Mouse (Mus musculus): ENCODE results near the gene Wars2.

Gene Wars2

DNA sequence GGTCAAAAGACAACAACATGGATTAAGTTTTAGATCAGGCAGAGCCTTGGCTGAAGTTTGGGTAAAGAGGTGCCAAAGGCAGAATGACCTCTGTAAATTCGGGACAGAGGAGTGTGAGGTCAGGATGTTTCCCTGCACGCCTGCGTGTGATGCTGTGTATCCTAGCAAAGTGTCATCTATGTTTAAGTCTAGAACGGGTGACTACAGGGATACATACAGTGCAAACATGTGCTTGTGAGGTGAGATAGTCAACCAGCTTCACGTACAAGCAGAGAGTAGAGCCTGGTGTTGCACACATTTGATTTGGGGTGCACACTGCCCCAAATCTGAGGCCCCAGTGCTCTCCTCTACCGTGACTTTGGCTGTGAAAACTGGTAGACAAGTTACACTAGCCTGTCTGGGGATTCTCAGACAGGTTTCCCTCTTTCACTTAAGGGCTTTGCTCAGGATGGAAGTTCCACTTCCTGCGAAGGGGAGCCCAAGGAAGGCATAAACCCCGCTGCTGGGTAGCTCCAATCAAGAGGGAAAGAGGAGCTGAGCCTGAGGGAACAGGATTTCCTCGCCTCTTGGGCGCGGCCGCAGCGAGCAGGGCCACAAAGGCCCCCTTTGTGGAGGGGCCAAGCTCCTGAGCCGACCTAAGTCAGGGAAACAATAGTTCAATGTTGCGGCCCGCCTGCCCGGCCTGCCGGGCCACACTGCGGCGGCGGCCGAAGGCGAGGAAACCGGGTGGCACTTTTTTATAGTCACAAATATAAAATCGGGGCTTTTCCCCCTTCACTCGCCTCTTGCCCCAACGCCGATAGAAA, 107.3 kb downstream of the Wars2 start:
- no peak for DNase-seq (ENCODE audit: low spot score)

DNA sequence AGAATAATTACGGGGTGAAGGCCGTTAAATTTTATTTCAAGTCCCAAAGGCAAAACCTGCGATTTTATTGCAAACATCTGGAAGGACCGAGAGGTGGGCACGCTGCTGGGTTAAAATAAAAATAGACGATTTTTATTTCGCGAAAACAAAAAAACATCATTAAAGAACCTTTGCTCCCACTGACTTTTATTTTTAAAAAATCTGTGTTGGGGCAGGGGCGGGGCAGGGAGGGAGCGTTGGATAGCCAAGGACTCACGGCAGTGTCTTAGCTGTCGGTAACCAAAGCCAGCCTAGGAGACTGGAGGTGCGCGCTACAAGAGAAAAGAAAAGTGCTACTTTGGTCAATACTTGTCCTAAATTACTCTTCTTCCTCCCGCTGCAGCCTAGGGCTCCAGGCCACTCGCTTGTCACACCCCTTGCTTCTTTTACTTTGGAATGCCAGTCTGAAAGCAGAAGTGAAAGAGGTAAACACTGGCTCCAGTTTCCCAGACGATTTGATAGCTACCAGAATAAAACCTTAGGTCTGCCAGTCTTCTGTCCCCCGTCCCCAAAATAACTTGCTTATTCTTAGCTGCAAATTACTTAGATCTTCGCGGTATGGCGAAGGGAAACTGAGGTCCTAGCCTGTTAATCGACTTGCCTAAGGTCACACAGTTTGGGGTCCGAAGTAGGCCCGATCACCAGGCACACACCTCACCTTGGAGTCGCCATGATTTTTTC, 108.1 kb downstream of the Wars2 start:
- no peak for DNase-seq (ENCODE audit: low spot score)

DNA sequence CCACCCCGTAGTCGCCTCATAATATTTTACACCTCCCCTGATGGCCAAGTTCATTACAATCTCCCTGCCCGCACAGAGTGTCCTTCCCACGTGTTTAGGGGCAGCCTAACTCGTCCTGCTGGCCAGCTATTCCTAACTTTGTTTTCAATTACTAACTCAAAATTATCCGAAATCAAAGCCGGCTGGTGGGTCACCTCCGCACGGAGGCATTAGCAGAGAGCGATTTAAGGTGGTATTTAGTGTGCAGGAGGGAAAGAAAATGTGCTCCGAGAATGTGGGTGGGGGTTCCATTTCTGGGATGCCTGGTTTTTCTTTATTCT, 108.6 kb downstream of the Wars2 start:
- no peak for DNase-seq (ENCODE audit: low spot score)

DNA sequence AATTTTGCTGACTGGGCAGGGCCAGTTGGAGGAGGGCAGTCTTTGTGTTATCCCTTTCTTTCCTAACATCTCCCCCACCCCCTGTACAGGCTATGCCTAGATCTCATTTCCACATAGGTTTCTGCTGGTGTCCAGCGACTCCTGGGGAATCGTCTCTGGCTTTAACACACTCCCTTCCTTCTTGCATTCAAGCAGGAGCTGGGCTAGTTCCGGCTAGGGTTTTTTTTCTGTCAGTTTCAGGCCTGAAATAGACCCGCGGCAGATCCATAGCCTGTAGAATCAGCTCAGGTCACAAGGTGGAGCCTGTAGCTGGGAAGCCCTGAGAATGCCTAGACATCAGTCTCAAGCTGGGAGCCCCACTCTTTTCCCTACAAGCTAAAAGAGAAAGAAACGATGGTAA, 109.0 kb downstream of the Wars2 start:
- no peak for DNase-seq (ENCODE audit: low spot score)

DNA sequence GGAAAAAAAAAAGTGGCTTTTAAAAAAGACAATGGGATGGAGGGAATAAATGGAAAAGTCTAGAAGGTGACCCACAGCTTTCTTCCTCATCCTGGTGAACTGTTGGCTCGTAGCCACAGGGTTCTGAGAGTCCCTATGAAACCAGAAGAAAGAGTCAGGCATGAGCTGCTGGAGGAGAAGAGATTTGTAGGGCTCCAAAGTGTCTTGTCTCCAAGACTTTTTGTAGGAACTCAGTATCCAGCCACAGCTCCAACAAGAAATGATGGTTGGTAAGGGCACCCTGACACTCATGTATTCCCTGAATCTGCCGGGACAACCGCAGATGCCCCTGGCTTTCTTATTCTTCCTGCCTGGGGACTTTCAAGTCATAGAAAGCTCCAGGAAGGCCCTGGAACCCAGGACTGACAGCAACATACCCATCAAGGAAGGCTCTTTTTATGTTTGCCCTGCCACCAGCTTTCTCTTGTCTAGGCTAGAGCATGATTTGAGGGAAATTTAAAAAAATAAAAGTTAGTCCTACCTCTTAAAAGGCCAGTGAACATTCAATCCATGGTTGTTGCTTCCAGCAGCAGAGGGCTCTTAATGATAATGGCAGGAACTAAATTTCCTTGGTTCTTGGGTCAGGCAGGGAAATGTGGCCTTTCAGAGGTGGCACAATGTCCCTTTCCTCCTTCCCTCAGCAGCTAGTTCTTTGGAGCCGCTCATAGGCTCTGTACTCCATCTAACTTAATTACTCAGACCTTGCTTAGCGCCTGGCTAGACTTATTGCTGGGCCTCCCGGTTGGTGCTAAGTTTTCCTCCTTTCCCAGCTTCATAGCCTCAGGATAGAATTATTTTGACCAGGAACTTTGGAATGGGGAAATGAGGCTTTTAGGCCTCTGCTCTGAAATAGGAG, 110.7 kb downstream of the Wars2 start:
- no peak for DNase-seq (ENCODE audit: low spot score)

DNA sequence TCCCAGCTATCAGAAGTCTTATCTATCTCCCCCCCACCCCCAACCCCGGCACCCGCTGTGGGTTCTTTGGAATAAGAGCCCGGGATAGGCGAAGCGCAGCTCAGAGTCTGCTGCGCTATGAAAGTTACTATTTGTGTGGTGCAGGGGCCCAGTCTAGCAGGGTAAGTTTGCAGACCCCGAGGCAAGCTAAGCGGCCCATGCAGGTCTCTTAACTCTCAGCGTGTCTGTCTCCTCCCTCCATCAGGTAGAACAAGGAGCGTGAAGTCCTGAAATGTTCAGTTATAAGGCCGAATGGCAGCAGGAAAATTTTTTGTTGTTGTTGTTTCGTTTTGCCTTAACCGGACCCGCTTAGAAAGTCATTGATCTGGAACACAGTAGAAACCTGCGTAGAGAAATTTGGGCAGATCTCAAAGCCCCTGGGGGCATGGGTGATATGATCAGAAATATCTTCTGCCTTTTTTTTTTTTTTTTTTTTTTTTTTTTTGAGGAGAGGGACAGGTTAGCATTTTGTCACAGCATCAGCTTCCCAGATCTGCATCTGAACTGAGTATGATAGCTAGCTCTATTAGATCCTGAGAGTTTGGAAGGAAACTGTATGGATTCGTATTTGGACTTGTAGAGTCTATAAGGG, 111.7 kb downstream of the Wars2 start:
- no peak for DNase-seq (ENCODE audit: low spot score)

DNA sequence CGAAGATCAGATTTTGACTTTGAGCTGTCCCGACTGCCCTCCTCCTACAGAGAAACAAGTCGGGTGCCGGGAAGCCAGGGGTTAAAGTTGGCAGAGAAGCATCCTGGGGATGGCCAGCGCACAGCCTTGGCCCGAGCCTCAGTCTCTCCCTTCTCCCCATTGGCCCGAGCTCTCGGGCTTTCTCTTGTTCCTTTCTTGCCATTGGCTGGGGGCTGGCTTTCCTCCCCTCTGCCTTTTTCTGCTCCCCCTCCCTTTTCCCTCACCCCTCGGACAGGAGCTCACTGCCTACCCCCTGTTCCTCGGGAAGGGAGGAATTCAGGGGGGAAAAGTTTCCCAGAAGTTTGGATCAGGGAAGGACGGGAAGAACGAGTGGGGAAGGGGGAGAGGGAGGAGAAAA, 112.2 kb downstream of the Wars2 start:
- DNase-seq (ENCODE audit: low spot score), result no peak

DNA sequence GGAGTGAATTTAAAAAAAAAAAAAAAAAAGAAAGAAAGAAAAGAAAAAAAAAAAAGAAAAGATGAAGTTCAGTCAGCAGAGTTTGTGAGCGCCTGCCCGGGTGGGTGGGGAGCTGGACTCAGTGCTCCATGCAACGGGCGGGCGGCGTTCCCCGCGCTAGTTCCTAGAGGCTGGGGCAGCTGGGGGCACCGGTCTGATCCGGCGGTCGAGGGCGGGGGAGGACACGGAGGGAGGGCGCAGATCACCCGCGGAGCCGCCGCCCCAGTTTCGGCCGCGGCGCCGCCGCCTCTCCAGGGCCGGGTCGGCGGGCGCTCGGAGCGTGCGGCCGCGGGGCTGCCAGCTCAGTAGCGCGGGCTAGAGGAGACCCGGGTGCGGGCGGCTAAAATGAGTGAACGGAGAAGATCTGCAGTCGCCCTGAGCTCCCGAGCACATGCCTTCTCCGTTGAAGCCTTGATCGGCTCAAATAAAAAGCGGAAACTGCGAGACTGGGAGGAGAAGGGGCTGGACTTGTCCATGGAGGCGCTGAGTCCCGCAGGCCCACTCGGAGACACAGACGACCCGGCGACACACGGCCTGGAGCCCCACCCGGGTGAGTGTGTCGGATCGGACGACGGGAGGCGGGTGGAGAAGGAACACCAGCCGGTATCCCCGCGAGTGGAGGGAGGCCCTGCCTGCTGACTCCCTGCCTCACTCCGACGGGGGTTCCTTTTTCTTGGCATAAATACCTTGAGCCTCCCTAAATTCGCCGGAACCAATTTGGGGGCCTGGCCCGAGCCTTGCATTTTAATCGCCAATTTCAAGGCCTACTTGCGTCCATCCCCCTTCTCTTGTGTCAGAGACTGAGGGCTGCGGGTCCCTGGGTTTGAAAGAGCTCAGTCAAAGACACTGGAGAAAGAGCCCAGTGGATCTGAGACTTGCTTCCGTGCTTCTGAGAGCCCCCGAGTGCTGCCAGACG, 112.9 kb downstream of the Wars2 start:
- no peak for DNase-seq (ENCODE audit: low spot score)

DNA sequence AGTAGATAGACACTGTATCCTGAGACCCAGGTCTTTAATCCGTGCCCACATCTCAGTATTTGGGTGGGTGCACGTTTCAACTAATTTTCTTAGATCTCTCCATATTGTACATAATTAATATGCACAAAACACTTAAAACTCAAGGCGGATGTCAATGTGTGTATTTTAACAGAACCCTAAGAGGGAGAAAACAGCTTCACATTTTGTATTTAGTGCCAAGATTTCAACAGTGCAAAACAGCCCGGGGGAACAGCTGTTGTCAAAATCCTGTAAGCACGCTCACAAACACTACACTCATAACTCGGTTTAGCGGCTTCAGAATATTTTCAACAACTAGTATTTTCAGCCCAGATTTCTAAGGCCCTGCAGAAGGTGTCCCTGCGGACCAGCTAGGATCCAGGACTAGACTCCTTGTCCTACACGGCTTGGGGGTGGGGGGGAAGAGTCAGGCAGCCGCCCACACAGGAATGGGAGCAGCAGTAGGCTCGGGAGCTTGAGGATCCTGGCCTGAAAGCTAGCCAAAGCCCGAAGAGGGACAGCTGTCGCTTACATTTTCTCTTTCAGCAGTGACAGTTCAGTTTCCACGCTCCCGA, 113.8 kb downstream of the Wars2 start:
- DNase-seq (ENCODE audit: low spot score), result no peak

DNA sequence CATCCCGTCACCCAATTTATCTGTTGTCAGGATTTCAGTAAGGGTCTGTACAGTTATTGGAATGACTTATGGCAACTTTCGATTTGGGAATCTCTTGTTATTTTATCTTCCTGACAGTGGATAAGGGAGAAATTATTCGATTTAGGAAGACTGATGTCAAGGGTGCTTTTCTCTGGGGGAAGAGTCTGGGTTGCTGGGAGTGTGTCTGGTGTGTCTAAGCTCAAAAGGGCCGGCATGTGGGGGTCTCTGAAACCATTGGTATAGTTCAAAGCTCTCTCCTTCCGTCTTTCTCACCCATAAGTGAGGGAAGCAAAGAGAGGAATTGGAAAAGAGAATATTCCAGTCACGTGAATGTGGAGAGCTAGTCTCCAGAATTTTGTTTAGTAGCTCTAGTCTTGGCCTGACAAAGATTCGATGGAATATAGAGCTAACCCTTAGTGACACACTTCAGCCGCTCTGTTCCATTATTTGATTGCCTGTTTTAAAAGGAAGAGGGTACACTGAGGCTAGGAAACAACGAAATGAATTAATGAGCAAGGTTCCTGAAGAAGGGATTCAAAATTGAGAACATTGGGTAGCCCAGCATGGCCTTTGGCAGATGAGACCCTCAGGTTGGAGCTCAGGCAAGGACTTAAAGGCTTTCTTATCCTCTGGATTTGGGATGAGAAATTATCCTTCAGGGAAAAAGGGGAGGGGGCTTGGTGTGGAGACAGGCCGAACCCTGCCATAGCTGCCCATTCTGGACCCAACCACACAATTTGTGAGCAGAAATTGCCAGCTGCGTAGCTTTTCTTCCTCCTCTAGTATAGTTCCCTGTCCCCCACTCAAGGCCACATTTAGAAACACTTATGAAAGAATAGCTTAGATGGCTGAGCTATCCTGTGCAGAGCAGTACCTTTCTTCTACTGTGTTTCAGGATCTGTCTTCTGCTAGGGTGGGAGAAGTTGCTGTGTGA, 114.8 kb downstream of the Wars2 start:
- no peak for DNase-seq (ENCODE audit: low spot score)

DNA sequence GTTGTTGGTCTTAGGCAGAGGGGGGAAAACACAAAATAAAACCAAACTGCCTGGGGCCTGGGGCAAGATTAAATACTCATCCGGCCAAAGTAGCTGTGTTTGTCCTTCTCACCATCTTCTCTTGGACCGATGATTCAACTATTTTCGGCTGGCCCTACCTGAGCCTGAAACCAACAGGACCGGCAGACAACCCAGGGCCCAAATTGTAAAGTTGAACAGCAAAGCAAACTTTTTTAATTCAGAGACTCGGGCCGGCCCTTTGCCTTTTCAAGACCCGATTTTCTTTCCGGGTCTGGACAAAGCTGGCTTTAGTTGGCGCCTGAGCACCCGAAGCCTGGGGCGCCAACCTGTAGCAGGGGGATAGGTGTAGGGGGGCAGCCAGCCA, 115.5 kb downstream of the Wars2 start:
- DNase-seq (ENCODE audit: low spot score), result no peak

DNA sequence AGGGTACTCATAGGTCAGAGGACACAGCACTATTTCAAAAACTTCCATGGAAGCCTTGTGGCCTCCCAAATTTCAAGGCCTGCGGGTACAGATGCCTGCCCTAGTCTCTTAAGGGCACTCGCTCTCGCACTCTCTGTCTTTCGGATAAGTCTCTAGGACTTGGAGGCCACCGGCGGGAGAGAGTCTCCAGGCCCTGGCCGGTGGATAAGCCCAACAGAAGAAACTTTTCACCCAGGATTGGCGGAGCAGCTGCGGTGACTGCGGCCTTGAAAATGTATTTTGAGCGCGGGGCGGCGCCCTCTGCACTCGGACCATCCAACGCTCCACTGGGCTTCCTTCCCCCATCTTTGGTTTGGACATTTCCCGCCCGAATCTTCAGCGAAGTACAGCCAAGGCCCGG, 115.9 kb downstream of the Wars2 start:
- no peak for DNase-seq (ENCODE audit: low spot score)

DNA sequence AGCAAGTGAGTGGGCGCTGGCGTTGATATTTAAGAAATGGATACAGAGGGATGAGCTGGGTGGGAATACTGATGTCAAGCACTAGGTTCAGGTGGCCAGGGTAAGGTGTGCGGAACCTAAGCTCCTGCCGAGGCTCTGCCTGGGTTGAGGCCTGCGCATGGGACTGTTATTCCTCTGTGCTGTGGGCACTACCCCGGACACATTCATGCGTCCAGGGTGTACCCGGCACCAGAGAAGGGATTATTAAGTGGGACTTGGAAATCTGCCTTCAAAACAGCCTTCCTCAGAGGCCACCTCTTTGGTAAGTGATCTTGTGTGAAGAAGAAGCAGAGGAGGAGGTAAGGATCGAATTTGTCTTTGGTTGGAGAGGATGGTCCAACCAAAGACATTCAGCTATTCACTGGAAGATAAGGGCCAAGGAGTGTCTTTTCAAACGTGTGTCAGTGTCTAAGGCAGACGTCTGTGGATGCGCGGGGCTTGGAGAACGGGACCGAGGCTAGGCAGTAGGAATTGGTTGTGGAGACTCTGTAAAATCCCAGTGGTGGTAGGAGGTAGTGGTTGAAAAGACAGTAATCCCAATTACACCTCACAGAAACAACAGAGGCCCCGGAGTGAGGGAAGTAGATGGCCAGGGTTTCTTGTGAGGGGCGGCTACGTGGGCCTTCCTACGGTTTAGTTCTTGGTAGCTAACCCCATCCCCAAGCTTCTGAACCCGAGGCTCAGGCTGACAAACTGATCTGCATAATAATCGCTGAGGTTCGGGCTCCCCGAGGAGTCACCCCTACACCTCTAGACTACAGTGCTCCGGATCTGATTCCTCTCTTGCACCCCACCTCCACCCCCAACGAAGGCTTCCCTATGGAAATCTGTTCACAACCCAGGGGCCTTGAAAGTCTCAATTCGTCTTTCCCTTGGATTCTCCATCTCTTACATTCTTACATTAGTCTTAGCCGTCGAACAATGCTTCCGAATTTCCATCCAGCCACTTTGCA, 117.0 kb downstream of the Wars2 start:
- no peak for DNase-seq (ENCODE audit: low spot score)

DNA sequence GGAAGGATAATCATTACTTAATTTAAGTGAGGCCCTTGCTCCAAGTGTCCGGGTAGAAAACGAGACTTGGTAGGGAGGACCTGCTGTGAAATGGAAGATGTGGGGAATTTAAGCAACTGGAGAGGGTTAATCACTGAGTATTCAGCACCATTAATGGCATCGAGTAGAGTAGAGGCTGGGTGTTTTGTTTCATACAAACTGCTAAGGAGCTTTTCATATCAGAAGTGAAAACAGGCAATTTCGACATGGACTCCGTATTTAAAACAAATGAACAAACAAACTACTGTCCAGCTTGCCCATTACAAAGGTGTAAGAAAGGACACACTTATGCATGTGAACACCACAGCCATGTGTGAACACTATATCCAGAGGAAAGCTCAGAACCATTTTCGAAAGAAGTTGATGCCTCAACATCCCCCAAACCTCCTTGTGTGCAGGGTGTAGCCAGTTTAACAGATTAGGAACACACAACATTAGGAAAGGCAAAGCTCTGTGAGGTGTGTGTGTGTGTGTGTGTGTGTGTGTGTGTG, 118.9 kb downstream of the Wars2 start:
- no peak for DNase-seq (ENCODE audit: low spot score)

DNA sequence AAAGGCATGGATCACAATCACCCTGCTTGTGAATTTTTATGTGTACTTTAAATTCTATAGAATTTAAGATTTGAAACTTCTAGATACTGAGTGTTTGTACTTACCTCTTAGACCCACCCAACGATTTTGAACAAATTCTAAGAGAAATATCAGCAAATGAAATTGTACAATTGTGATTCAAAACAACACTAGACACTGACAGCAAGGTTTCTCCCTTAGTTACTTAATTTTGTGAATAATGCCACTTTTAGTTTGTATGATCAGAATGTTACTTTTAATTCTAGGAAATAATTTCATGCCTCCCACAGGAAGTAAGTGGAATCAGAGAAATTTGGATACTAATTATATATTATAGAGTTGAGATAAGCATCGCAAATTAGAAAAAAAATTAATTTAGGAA, 119.5 kb downstream of the Wars2 start:
- no peak for DNase-seq (ENCODE audit: low spot score)

DNA sequence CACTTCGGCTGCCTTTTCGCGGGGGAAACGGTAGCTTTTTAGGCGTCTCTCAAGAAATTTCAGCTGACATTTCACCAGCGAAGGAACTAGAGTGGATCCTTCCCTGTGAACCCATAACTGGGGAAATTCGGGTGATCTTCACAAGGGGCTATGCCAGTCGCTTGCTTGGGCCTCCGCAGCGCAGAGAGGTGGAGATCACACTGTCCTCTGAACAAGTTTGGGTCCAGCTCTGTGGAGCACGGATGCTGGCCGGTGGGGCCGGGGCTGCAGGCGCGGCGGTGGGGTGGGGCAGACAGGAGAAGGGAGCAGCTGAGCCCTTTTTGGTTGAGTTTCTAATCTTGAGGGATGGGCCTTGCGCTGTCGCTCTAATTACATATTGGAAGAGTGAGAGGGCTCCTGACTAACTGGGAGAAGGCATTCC, 120.5 kb downstream of the Wars2 start:
- DNase-seq (ENCODE audit: low spot score), result no peak

DNA sequence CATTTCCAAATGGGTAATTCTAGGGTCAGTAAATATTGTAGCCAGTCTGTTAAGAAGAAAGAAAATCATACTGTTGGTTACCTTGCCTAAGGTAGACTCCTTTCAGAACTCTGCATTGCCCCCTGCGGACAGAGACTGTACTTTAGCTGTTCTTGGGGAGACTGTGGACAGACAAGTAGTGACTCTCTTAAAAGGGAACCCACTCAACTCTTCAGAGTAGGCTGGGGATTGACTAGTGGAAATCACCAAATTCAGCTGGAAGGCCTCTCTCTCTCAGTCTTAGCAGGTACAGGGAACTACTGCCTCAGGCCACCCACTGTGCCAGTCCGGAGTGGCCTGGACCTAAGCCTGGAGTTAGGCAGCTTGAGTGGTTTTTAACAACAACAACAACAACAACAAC, 121.1 kb downstream of the Wars2 start:
- no peak for DNase-seq (ENCODE audit: low spot score)

DNA sequence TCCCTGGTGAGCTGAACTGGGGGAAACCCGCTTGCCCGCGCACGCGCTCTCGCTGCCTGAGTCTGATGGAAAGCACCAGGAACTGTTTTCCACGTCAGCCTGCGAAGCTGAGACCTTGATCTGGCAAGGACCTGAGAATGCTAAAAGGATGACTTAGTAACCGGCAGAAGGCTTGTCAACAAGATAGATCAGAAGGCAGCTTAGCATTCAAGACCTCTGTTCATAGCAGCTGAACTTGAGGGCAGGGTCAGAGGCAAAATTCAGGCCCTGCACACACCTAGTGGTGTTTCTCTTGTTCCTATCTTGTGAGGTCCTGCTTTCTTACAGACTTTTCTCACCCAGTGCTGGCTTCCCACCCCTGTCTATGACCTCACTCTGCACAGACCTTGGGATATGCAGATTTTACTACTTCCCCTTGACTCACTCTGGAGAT, 122.6 kb downstream of the Wars2 start:
- DNase-seq (ENCODE audit: low spot score), result no peak

Data from ovary, postnatal 14 days (tissue).